Mouse (Mus musculus) brown adipose tissue, adult 24 weeks (tissue): ENCODE results near the gene Pias1. TPM values are rescaled to one million over a fixed set of nuclear protein-coding genes. Genes with fewer than 3 reads are reported as not detected.

Source experiments
- H3K27ac ChIP-seq: fragments of 200-500 bp; replicated peaks from 2 replicates; pipeline ENCODE4 v1.5.1; 2012; ENCODE audit warnings: low read depth, mild to moderate bottlenecking, low read length
- H3K4me1 ChIP-seq: fragments of 200-500 bp; 2 replicates; pipeline ENCODE4 v1.6.1; 2012; ENCODE audit warnings: low read length, mixed read lengths; ENCODE audit not compliant: control insufficient read depth, insufficient read depth, insufficient read length
- H3K4me3 ChIP-seq: fragments of 200-500 bp; 2 replicates; pipeline ENCODE4 v1.5.1; 2012; ENCODE audit warnings: low read depth, mild to moderate bottlenecking, low read length, moderate library complexity; ENCODE audit not compliant: insufficient read depth
- polyA plus RNA-seq: library from polyadenylated mRNA; stranded (reverse); fragments of >200 nt; gene quantifications from 2 replicates; pipeline ENCODE4 v1.2.4, GENCODE M21; 2012; ENCODE audit not compliant: missing spikeins, insufficient read depth, insufficient read length

The Pias1 gene
- polyA plus RNA-seq = 8.9 and 12.3 TPM in 2 replicates

- Histone ChIP-seq H3K4me3 (no peak within 1 kb of the TSS), H3K27ac (no peak within 1 kb of the TSS), H3K4me1 (no peaks in the 10 kb centered on the region)
Observed at GRCm38 (mm10) chr9:62987824-62988223, at the start of gene Pias1. Gene Pias1, minus strand, starts transcription at chr9:62987924.

GRCm38 (mm10) chr9:63035431-63035830 lies 47.7 kb upstream of the Pias1 start:
- 0 out of 2 replicates have a peak, but pooled peaks cover 2% of the 10 kb centered on the region for H3K4me1 ChIP-seq
- no peak overlapping the region for H3K4me3 ChIP-seq
- no peak overlapping the region for H3K27ac ChIP-seq

- Histone ChIP-seq H3K4me3 (no peak overlapping the region), H3K4me1 (0 out of 2 replicates have a peak, but pooled peaks cover 2% of the 10 kb centered on the region), H3K27ac (no peak overlapping the region; the same call in 1 of the 2 replicates)
Observed at GRCm38 (mm10) chr9:63031011-63031782, 43.5 kb upstream of the Pias1 start.

GRCm38 (mm10) chr9:63022486-63022885 lies 34.8 kb upstream of the Pias1 start:
- no peak overlapping the region for H3K27ac ChIP-seq
- no peaks in the 10 kb centered on the region for H3K4me1 ChIP-seq
- no peak overlapping the region for H3K4me3 ChIP-seq

- Histone ChIP-seq H3K27ac (no peak overlapping the region), H3K4me3 (no peak overlapping the region), H3K4me1 (no peaks in the 10 kb centered on the region)
Observed at GRCm38 (mm10) chr9:63007371-63007770, 19.6 kb upstream of the Pias1 start.

- H3K4me3 ChIP-seq = no peak overlapping the region
- H3K27ac ChIP-seq = no peak overlapping the region
- no peaks in the 10 kb centered on the region for H3K4me1 ChIP-seq
Observed at GRCm38 (mm10) chr9:63006081-63006820, 18.5 kb upstream of the Pias1 start.

GRCm38 (mm10) chr9:62998561-62998960 lies 10.8 kb upstream of the Pias1 start:
- H3K27ac ChIP-seq = peak overlapping the region; percentile 48
- no peaks in the 10 kb centered on the region for H3K4me1 ChIP-seq
- H3K4me3 ChIP-seq = no peak overlapping the region

- Histone ChIP-seq H3K27ac (no peak overlapping the region), H3K4me3 (no peak overlapping the region), H3K4me1 (no peaks in the 10 kb centered on the region)
Observed at GRCm38 (mm10) chr9:62997626-62998025, 9.9 kb upstream of the Pias1 start.

GRCm38 (mm10) chr9:62995186-62995585 lies 7.5 kb upstream of the Pias1 start:
- Histone ChIP-seq H3K27ac (no peak overlapping the region), H3K4me1 (no peaks in the 10 kb centered on the region), H3K4me3 (no peak overlapping the region)

GRCm38 (mm10) chr9:62990134-62990533 lies 2.4 kb upstream of the Pias1 start:
- Histone ChIP-seq H3K4me3 (no peak overlapping the region), H3K4me1 (no peaks in the 10 kb centered on the region), H3K27ac (no peak overlapping the region)

GRCm38 (mm10) chr9:62980777-62981202 lies 6.9 kb downstream of the Pias1 start:
- Histone ChIP-seq H3K4me3 (peak overlapping the region; percentile 83), H3K27ac (peak overlapping the region; percentile 63; the same call in 1 of the 2 replicates), H3K4me1 (no peaks in the 10 kb centered on the region)

GRCm38 (mm10) chr9:62980162-62980776 lies 7.5 kb downstream of the Pias1 start:
- H3K4me3 ChIP-seq = peak overlapping the region; percentile 83

GRCm38 (mm10) chr9:62979461-62980161 lies 8.1 kb downstream of the Pias1 start:
- H3K4me1 ChIP-seq = no peaks in the 10 kb centered on the region
- H3K27ac ChIP-seq = no peak overlapping the region
- peak overlapping the region; percentile 83 for H3K4me3 ChIP-seq

More at GRCm38 (mm10) chr9:62980162-62980776, 7.5 kb downstream of the Pias1 start:
- H3K4me1 ChIP-seq = no peaks in the 10 kb centered on the region
- H3K27ac ChIP-seq = peak overlapping the region; percentile 63; the same call in 1 of the 2 replicates

GRCm38 (mm10) chr9:62977152-62977551 lies 10.6 kb downstream of the Pias1 start:
- Histone ChIP-seq H3K4me1 (peaks cover 6% of the 10 kb centered on the region; the same call in 1 of the 2 replicates), H3K4me3 (no peak overlapping the region), H3K27ac (no peak overlapping the region)
